Mouse (Mus musculus) heart, adult 2 months (tissue): ENCODE data around the gene Spo11. TPM values are rescaled to one million over a fixed set of nuclear protein-coding genes. Genes with fewer than 3 reads are reported as not detected.

Experiments
- DNase-seq, 2 experiments: peaks; one replicate each; pipeline ENCODE4 v3.0.0; 2021
- H3K27ac ChIP-seq: fragments of 200-600 bp; 2 replicates; pipeline ENCODE4 v1.8.1; 2022
- H3K27me3 ChIP-seq: fragments of 200-500 bp; 2 replicates; pipeline ENCODE4 v1.6.1; 2012; ENCODE audit warnings: mild to moderate bottlenecking, low read length, inconsistent platforms, mixed read lengths; ENCODE audit not compliant: control insufficient read depth, insufficient read depth
- H3K36me3 ChIP-seq: fragments of 200-500 bp; 2 replicates; pipeline ENCODE4 v1.6.1; 2012; ENCODE audit warnings: low read length, inconsistent platforms; ENCODE audit not compliant: control insufficient read depth, insufficient read depth
- H3K4me1 ChIP-seq: fragments of 200-500 bp; 2 replicates; pipeline ENCODE4 v1.6.1; 2011; ENCODE audit warnings: low read length; ENCODE audit not compliant: control insufficient read depth, insufficient read depth
- H3K4me3 ChIP-seq: fragments of 200-600 bp; 2 replicates; pipeline ENCODE4 v1.8.1; 2022
- H3K79me2 ChIP-seq: fragments of 200-500 bp; replicated peaks from 2 replicates; pipeline ENCODE4 v1.6.1; 2012; ENCODE audit warnings: mild to moderate bottlenecking, inconsistent platforms, low read length, moderate library complexity, mixed read lengths; ENCODE audit not compliant: control insufficient read depth, insufficient read depth
- H3K9ac ChIP-seq: fragments of 200-500 bp; 2 replicates; pipeline ENCODE4 v1.6.1; 2012; ENCODE audit warnings: low read depth, mild to moderate bottlenecking, control low read depth, inconsistent platforms, low read length, mixed read lengths
- CTCF ChIP-seq: fragments of 200-600 bp; IDR thresholded peaks from 2 replicates; pipeline ENCODE4 v1.8.1; 2022; ENCODE audit warnings: antibody characterized with exemption, mild to moderate bottlenecking, moderate library complexity
- EP300 ChIP-seq: fragments of 200-500 bp; IDR thresholded peaks from 2 replicates; pipeline ENCODE4 v1.6.1; 2011; ENCODE audit warnings: low read depth, low read length, control low read depth; ENCODE audit not compliant: insufficient read depth
- POLR2A ChIP-seq: fragments of 200-500 bp; IDR thresholded peaks from 2 replicates; pipeline ENCODE4 v1.6.1; 2011; ENCODE audit warnings: mild to moderate bottlenecking, low read depth, low read length, control low read depth; ENCODE audit not compliant: insufficient read depth
- WGBS: fragments of 180-500 bp; shearing (Covaris S2); methylation state at CpG from one replicate; pipeline ENCODE4 v1.1.7; 2018; 5-methylcytosine and 5-hydroxymethylcytosine counted together
- intact Hi-C: fragments of 180-260 bp; cut with DNase I; formaldehyde crosslinking; loops from one replicate; pipeline ENCODE4 v1.15.1; 2025
- polyA plus RNA-seq: library from polyadenylated mRNA; depleted of rRNA; stranded (reverse); fragments of >200 nt; gene quantifications from 2 replicates; pipeline ENCODE4 v1.2.3, GENCODE M21; 2012
- total RNA-seq, 2 experiments: library from RNA; stranded (reverse); gene quantifications; 2 replicates each; pipeline ENCODE4 v1.2.3; 2021

Spo11 gene
- total and polyA plus RNA-seq, 3 experiments, result 0.14 TPM; not detected in 2

- Histone ChIP-seq H3K9ac (no peak overlapping the region), H3K4me3 (no peak overlapping the region), H3K79me2 (0 out of 2 replicates have a peak, but pooled peaks cover 1% of the 10 kb centered on the region), H3K36me3 (no peaks in the 10 kb centered on the region), H3K27ac (no peak overlapping the region), H3K4me1 (peaks cover 8% of the 10 kb centered on the region), H3K27me3 (no peaks in the 10 kb centered on the region)
- no peak for TF ChIP-seq CTCF
- TF ChIP-seq POLR2A, result no peak
- TF ChIP-seq EP300, result no peak
- 71% methylated on average over 7 of the region's 7 CpGs for WGBS
- no peak for DNase-seq
- intact Hi-C loops, result loop anchor here (2.0 to 10.0 kb wide), 2 partner anchors 82 to 524 kb away; partner anchors contain the start of gene Fam209
These were observed 21.0 kb downstream of the Spo11 start for GRCm38 (mm10) chr2:172998478-172998877.

GRCm38 (mm10) chr2:172999630-173000284 is 22.3 kb downstream of the Spo11 start, which contains the start of gene Rae1:
Gene Rae1, plus strand, starts transcription at chr2:173000117.
- WGBS, result under 1% methylated on average over 45 of the region's 45 CpGs
- H3K4me1 ChIP-seq, result peaks cover 8% of the 10 kb centered on the region
- H3K36me3 ChIP-seq, result no peaks in the 10 kb centered on the region
- no peaks in the 10 kb centered on the region for H3K27me3 ChIP-seq
- H3K4me3 ChIP-seq, result peak within 1 kb of the TSS; percentile 76
- peak within 1 kb of the TSS; percentile 82 for H3K27ac ChIP-seq
- intact Hi-C loops, result loop anchor here (1.0 to 10.0 kb wide), 4 partner anchors 23 to 525 kb away; partner anchors contain the start of gene Fam209
- peak; percentile 98 to 100 for DNase-seq
- TF ChIP-seq EP300 (peak; percentile 60; the same call in 1 of the 2 replicates), CTCF (peak; percentile 94), POLR2A (peak; percentile 73)
- H3K79me2 ChIP-seq, result 0 out of 2 replicates have a peak, but pooled peaks cover 1% of the 10 kb centered on the region
- peak within 1 kb of the TSS; percentile 84 for H3K9ac ChIP-seq

- intact Hi-C loops, result loop anchor here (1.0 kb wide), 1 partner anchor 22 kb away; no protein-coding TSS in a partner anchor
- H3K36me3 ChIP-seq, result no peaks in the 10 kb centered on the region
- H3K79me2 ChIP-seq, result 0 out of 2 replicates have a peak, but pooled peaks cover 1% of the 10 kb centered on the region
- DNase-seq, result no peak
- TF ChIP-seq EP300, result no peak
- no peak for TF ChIP-seq CTCF
- no peak for TF ChIP-seq POLR2A
- no peaks in the 10 kb centered on the region for H3K27me3 ChIP-seq
- H3K4me3 ChIP-seq, result peak overlapping the region; percentile 76
- WGBS, result under 1% methylated on average over 42 of the region's 42 CpGs
- H3K4me1 ChIP-seq, result peaks cover 8% of the 10 kb centered on the region
- peak overlapping the region; percentile 82 for H3K27ac ChIP-seq
- H3K9ac ChIP-seq, result peak overlapping the region; percentile 84
These were observed 22.8 kb downstream of the Spo11 start for GRCm38 (mm10) chr2:173000285-173000652.

- H3K4me3 ChIP-seq, result peak overlapping the region; percentile 76
- H3K9ac ChIP-seq, result peak overlapping the region; percentile 84
- H3K4me1 ChIP-seq, result peaks cover 8% of the 10 kb centered on the region
- TF ChIP-seq EP300 (no peak), CTCF (no peak), POLR2A (no peak)
- H3K27me3 ChIP-seq, result no peaks in the 10 kb centered on the region
- 0 out of 2 replicates have a peak, but pooled peaks cover 1% of the 10 kb centered on the region for H3K79me2 ChIP-seq
- H3K27ac ChIP-seq, result no peak overlapping the region; the same call in 1 of the 2 replicates
- 11% methylated on average over 8 of the region's 8 CpGs for WGBS
- intact Hi-C loops, result loop anchor here (1.0 kb wide), 1 partner anchor 21 kb away; no protein-coding TSS in a partner anchor
- DNase-seq, result no peak
- H3K36me3 ChIP-seq, result no peaks in the 10 kb centered on the region
These were observed 23.4 kb downstream of the Spo11 start for GRCm38 (mm10) chr2:173000921-173001320.

- Histone ChIP-seq H3K79me2 (0 out of 2 replicates have a peak, but pooled peaks cover 1% of the 10 kb centered on the region), H3K27me3 (no peaks in the 10 kb centered on the region), H3K4me1 (peaks cover 8% of the 10 kb centered on the region), H3K36me3 (no peaks in the 10 kb centered on the region), H3K9ac (no peak overlapping the region), H3K27ac (no peak overlapping the region), H3K4me3 (no peak overlapping the region)
- DNase-seq, result no peak
- intact Hi-C loops, result no loop called here
- WGBS, result 85% methylated on average over 8 of the region's 8 CpGs
- TF ChIP-seq CTCF (no peak), EP300 (no peak), POLR2A (no peak)
These were observed 26.2 kb downstream of the Spo11 start for GRCm38 (mm10) chr2:173003737-173004136.

GRCm38 (mm10) chr2:173010220-173010717 is 32.8 kb downstream of the Spo11 start:
- Histone ChIP-seq H3K36me3 (no peaks in the 10 kb centered on the region), H3K27me3 (no peaks in the 10 kb centered on the region), H3K9ac (no peak overlapping the region), H3K4me3 (no peak overlapping the region), H3K4me1 (no peaks in the 10 kb centered on the region), H3K27ac (no peak overlapping the region), H3K79me2 (no peaks in the 10 kb centered on the region)
- TF ChIP-seq EP300, result no peak
- no peak for TF ChIP-seq CTCF
- no peak for TF ChIP-seq POLR2A
- 71% methylated on average over 3 of the region's 3 CpGs for WGBS
- no peak for DNase-seq
- intact Hi-C loops, result loop anchor here (10.0 kb wide), 1 partner anchor 165 kb away; no protein-coding TSS in a partner anchor
